Mouse (Mus musculus) T-helper 1 cell (primary cell): ENCODE measurements around the gene Ebi3.

ENCODE experiments used
- in situ Hi-C: fragments of 300-600 bp; cut with MboI, MseI; formaldehyde crosslinking; loops from one replicate; pipeline ENCODE4 v1.15.1; 2025; ENCODE audit warnings: high pct_unique_total_duplicates

Ebi3 gene

DNA sequence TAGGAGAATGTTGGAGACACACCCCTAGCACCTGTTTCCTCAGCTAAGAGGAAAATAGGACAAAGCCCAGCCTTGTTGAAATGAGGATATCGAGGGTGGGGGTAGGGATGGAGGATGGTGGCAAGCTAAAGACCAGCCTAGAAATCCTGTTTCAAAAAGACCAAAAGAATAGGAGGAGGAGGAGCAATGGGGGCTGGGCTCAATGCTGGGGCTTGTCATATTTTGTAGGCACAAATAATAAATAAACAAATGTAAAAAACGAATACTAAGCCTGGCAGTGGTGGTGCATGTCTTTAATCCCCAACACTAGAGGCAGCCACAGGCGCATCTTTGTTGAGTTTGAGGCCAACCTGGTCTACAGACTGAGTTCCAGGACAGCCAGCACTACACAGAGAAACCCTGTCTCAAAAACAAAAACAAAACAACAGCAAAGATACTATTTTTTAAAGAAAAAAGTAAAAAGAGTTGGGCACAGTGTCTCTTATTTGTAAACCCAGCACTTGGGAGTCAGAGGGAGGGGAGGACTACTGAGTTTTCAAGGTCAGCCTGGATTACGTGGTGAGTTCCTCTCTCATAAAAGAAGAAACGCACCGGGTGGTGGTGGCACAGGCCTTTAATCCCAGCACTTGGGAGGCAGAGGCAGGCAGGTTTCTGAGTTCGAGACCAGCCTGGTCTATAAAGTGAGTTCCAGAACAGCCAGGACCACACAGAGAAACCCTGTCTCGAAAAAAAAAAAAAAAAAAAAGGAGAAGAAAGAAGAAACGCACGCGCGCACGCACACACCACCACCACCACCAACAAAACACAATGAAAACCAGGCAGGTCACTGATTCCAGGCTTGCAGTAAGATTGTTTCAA lies 5.5 kb downstream of the Ebi3 start:
- in situ Hi-C loops, result no loop called here

DNA sequence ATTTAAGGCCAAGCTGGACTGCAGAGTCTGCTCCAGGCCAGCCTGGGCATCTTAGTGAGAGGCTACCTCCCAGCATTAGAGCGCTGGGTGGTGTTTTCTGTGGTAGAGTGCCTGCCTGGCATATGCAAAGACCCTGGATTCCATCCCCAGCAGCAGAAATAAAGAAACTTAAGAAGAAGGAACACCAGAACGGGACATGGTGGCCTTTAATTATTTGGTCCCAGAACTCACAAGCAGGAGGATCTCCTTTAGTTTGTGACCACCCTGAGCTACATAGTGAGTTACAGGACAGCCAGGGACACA lies 6.1 kb downstream of the Ebi3 start:
- in situ Hi-C loops, result no loop called here

DNA sequence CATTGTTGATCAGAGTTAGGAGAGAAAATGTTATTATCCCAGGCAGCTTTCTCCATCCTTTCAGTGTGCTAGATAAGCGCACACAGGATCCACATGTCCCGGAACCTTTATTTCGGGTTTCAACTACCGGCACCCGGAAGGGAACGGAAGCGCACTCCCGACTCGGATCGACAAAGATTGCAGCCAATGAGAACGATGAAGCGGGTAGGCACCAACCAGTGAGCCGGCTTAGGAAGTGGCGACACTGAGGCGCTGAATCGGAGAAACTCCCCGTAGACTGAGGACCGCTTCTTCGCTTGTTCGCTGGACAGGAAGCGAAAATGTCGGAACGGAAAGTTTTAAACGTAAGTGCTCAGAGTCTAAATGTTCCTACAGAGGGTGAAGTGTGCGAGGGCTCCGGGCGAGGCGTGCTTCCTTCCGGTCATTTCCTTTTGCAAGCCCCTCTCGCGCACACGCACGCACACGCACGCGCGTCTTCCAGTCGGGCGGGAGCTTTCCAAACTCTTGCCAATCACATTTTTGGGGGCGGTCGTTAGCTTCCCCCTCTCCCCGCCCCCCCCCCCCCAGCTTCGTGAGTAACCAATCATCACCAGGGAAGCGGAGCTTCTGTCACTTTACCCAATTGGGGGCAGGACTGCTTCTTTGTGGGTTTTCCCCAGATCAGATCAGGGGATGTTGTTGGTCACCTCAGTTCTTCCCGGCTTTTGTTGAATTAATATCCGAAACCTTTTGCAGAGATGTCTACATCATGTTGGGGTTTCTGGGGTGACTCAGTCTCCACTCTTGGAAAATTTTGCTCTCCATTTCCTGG lies 6.7 kb downstream of the Ebi3 start, which contains the start of gene Yju2:
TSS of gene Yju2 (plus strand) at position 182 of the 811 bp plus-strand sequence.
- in situ Hi-C loops, result no loop called here

DNA sequence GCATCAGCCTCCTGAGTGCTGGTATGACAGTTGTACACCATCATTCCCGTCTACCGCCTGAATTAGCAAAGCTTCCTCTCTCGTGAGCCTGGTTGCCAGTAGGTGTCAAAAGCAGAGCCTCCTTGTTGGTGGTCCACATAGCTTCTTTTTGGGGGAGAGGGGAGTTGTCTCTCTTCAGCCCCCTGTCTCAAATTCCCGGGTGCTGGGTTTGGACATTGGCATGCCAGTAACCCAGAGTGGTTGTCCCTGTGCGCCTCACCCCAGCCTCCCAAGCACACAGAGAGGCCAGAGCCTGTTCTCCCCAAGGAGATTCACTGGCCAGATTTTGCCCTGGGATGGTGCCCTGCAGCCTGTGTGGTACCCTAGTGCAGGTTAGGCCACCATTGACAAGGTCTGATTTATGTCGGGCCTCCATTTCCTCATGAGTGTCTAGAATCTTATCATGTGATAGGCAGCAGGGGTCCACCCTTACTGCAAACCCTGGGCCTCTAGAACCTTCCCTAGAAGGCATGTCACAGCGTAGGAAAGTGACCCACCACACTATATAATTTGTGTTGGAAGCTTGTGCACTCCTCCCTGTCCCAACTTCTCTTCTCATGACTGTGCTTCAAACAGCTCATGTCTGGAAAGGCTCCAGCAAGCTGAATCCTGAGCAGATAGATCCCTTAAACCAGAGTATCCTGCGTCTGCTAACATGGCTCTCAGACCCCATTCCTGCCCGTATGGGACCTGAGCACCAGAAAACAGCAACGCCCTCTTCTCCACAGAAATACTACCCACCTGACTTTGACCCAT lies 7.7 kb downstream of the Ebi3 start:
- in situ Hi-C loops, result loop anchor here (10.0 kb wide), 1 partner anchor 55 kb away; no protein-coding TSS in a partner anchor

DNA sequence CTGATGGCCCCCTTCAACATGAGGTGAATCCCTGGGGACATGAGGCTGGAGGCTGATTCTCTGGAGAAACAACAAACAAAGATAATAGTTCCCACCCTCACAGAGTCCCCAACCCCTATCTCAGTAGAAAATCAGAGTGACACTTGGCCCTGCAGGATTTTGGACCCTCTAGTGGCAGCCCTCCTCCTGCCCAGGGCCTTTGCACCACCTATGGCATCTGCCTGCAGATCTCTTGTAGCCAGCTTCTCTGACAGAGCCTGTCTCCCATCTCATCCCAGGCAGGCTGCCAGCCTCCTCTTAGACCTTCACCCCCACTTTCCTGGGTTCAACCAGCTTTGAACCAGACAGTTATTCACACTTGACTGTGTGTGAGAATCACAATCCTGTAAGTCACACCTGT lies 8.4 kb downstream of the Ebi3 start:
- in situ Hi-C loops, result loop anchor here (10.0 kb wide), 1 partner anchor 54 kb away; no protein-coding TSS in a partner anchor

DNA sequence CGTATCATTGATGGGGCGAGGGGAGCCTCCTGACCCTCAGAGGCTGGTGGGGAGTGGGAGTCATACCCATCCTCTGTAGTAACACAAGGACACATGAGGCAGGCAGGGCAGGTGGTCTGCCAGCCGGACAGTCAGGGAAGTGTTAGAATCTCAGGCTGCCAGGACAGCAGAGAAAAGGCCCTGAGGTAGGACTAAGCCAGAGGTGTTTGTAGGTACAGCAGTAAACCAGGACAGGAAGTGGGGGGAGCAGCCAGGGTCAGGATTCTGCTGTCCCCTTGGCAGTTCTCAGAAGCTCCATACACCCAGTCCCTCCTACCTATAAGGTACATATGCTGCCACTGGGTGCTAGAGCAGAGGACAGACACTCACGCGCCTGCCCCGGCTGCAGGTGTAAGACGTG lies 9.2 kb downstream of the Ebi3 start:
- in situ Hi-C loops, result loop anchor here (10.0 kb wide), 1 partner anchor 53 kb away; no protein-coding TSS in a partner anchor

DNA sequence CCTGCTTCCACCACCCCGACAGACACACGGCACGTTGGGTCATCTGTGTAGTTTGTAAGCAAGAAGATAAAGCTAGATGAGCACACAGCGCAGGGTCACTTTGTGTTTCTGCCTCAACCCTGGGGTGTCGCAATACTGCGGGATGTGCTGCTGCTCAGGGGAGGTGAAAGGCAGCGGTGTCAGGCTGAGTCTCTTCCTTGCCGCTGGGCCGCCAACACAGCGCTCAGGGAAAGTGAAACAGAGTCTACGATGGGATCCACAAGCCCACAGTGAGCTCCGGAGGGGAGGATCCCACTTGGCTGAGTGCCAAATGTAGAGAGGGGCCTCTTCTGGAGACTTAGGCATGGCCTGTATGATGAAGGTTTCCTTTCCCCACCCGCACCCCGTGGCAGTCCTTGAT lies 10.7 kb downstream of the Ebi3 start:
- in situ Hi-C loops, result loop anchor here (10.0 kb wide), 1 partner anchor 52 kb away; no protein-coding TSS in a partner anchor

DNA sequence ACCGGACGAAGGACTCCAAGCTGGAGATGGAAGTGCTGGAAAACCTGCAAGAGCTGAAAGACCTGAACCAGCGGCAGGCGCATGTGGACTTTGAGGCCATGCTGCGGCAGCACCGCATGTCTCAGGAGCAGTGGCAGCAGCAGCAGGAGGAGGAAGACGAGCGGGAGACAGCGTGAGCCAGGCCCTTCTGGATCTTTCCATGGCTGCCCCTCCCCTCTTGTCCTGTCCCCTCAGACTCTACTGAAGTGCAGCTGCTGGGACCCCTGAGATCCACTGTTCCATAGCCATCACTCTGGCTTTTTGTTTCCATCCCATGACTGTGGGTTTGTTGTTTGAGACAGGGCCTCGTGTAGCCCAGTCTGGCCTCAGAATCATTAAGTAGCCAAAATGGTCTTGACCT lies 12.1 kb downstream of the Ebi3 start:
- in situ Hi-C loops, result loop anchor here (10.0 kb wide), 1 partner anchor 50 kb away; no protein-coding TSS in a partner anchor

DNA sequence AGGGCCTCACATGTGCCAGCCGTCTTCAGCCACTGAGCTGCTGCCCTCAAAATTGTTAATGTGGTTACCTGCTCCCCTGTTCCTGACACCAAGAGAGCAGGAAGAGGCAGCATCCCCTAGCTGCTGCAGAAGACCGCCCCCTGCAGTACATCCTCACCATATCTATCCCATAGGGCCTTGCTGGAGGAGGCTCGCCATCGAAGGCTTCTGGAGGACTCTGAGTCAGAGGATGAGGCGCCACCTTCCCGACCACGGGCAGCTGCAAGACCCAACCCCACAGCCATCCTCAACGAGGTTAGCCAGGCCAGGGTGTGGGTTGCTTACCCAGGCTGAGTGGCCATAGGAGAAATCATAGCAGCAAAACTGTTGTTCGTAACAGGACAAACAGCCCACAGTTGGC lies 12.6 kb downstream of the Ebi3 start:
- in situ Hi-C loops, result loop anchor here (10.0 kb wide), 1 partner anchor 50 kb away; no protein-coding TSS in a partner anchor

DNA sequence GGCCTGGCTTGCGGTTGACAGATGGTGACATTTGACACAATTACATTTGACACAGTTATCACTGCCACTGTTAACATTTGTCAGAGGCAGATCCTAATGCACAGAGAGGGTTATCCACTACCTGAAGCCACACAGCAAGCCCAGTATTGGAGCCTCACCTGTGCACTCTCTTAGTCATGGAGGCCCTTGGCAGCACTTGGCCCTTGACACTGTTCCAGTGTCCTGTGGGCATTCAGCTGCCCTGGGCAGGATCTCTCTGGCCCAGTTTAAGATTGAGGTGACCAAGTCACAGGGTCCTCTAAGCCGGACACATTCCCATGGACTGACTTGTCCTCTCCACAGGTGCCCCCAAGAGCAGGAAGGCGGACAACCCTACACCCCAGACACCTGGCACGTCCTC lies 14.7 kb downstream of the Ebi3 start:
- in situ Hi-C loops, result loop anchor here (10.0 kb wide), 1 partner anchor 48 kb away; no protein-coding TSS in a partner anchor

DNA sequence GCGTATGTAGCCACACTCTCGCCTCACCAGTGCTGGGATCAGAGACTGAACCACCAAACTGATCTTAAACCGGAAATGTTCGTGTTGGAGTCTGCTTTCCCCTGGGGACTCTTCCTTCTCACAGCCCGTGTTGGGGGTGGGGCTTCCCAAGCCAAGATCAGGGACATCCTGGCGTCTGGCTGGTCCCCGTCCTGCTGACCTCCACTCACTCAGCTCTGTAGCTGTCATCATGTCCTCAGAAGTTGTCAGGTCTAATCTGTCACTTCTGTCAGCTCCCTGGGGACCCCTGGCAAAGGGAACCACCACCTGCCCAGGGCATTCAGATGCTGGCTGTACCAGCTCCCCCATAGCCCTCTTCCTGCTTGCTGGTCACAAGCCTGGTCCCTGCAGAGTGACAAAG lies 15.8 kb downstream of the Ebi3 start:
- in situ Hi-C loops, result loop anchor here (10.0 kb wide), 1 partner anchor 47 kb away; no protein-coding TSS in a partner anchor

DNA sequence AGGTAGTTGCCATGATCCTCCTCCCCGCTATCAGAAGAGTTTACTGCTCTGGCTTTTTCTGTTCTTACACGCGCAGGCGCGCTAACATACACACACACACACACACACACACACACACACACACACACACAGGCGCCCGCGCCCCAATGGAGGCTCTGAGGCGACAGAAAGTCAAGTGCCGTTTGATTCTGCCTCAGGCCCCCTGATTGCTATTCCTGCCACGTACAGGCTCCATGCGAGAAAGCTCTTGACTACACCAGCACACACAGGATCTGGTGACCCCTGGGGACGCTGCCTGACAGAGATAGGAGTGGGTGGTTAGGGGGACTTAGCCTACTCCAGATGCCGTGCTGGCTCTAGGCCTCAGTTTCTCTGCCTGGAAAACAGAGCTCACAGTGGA lies 17.1 kb downstream of the Ebi3 start:
- in situ Hi-C loops, result loop anchor here (10.0 kb wide), 1 partner anchor 45 kb away; no protein-coding TSS in a partner anchor

DNA sequence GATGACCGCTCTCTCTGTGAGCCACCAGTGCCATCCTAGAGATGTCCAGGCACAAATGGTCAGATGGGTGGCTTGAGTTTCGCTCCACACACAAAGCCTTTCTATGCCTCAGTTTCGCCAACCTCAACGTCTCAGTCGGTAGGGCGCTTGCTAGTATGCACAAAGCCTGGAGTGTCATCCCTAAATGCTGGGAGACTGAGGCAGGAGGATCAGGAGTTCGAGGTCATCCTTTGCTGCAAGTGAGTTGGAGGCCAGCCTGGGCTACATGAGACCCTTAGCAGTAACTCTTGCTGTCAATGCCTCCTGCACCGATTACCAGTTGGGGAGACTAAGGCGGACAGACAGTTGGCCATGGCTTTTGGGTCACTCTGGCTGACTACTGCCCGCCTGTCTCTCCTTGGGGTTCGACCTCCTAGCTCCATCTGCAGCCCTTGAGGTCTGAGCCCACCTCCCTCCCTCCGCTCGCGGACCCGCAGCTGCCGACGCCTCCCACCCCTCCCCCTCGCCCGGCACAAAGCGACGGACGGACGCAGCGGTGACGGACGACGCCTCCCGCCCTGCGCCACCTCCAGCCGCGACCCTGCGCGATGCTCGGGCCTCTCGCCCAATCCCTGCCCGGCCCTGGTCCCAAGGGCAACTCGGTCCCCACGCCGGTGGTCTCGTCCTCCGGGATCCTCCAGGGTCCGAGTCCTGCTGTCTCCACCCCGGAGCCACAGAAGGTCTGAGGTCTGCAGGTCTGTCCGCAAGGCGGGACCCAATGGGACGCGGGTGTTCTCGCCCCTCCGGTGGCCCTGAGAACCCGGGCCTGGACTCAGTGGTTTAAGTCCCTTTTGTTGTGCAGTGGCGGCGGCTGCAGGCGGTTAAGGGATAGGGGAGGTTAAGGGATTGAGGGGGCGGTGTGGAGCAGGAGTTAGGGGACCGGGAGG lies 17.8 kb downstream of the Ebi3 start, which contains the start of gene Shd:
TSS of gene Shd (plus strand) at position 502 of the 926 bp plus-strand sequence.
- in situ Hi-C loops, result loop anchor here (10.0 kb wide), 1 partner anchor 45 kb away; no protein-coding TSS in a partner anchor

DNA sequence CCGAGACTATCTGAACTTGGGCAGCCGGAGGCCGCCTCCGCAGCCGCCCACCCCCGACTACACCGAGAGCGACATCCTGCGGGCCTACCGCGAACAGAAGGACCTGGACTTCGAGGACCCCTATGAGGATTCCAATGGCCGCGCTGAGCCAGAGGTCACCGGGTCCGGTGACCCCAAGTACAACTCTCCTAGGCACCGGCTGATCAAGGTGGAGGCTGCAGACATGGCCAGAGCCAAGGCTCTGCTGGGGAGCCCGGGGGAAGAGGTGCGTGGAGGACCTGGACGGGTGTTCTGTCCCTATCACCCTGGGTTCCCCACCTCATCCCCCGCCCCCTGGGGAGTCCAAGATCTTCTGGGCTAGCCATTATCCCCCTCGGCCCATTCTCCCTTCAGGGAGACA lies 19.0 kb downstream of the Ebi3 start:
- in situ Hi-C loops, result no loop called here

DNA sequence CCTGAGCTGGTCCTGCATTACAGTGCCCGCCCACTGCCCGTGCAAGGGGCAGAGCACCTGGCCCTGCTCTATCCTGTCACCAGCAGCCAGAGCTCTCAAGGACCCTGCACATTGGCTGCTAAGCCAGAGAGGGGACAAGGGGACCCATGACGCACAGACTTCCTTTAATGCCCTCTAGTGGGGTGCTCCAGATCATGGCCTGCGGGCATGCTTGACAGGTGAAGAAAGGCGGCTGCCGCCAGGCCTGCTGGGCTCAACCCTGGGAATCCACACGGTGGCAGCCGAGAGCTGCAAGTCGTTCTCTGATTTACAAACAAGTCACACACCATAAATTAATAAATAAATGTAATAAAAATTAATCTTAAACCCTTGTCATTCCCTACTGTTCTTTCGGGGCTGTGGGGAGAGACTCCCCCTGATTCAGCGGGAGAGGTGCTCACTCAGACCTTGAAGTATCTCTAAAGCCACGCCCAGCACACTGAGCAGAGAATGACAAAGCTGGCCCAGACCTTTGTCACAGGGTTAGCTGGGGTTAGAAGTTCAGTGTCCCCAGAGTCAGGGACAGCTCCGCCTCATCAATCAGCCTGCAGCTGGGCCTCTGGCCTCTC lies 23.9 kb downstream of the Ebi3 start:
- in situ Hi-C loops, result no loop called here

DNA sequence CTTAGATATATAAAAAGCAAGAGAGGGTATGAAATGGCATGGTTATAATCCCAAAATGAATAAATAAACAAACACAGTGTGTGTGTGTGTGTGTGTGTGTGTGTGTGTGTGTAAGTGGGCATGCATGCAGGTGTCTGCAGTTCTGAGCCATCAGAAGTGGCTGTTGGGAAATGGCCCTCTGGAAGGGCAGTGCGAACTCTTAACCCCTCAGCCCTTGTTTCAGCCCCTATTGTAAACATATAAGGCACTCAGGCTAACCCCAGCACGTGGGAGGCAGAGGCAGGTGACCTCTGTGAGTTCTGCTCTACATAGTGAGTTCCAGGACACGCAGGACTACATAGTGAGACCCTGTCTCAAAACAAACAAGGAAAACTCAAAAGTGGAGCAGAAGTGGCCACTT lies 24.9 kb downstream of the Ebi3 start:
- in situ Hi-C loops, result no loop called here

DNA sequence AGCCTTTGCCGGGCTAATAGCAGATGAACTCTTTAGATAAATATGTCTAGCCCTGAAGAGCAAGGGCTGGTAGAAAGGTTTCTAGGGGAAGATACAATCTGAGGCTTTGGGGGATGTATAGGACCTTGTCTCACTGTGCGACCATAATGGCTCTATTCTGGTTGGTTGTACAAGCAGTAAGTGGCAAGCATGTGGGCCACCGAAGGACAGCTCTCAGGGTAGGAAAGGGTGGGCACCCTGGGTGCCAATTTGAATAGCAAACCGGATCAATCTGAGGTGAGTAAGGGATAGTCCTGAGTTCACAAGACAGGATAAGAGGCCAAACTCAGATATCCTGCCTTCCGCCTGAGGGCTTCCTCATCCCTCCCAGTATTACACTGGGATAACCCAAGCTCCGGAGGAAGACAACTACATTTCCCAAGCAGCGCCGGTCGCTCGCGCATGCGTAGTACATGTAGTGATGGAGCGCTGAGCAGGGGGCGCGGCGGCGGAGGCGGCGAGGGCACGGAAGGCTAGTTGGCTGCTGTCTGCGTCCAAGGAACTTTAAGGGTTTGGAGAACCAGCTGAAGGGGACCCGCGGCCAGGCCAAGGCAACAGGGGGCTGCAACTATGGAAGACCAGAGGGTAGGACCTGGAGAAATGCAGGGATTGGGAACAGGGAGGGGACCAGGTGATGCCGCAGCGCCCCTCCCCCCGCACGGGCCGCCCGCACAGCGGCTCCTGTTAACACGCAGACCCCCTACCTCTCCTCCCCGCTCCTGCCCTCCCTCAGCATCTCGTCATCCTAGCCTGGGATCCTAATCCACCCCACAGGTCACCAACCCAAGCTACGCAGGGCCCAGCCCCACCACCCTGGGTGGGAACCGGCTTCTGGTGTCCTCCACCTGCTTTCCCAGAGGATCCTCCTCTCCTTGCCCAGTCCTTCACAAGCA lies 33.9 kb downstream of the Ebi3 start, which contains the start of gene Fsd1:
TSS of gene Fsd1 (plus strand) at position 480 of the 932 bp plus-strand sequence.
- in situ Hi-C loops, result no loop called here

DNA sequence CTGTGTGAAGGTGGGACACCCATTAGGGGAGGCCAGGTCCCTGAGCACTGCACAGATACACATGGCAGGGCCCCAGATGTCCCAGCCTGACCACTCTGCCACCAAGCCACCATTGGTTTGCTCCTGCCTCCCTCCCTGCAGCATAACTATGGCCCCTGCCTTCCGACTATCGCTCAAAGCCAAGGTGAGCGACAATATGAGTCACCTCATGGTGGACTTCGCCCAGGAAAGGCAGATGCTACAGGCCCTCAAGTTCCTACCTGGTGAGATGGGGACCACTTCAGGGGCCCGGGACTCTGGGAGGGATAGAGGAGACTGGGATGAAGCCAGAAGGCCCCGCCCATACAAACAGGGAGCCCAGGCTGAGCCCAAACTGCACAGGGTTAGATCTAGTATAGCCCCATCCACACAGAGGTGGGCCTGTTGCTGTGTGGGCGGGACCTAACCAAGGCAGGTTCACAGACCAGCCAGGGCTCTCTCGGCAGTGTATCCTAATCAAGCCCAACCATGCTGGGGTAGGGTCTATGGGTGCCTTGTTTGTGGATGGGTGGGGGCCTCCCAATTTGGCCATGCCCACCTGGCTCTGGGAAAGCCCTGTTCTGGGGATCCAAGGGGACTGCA lies 37.9 kb downstream of the Ebi3 start:
- in situ Hi-C loops, result loop anchor here (10.0 kb wide), 1 partner anchor 1136 kb away; no protein-coding TSS in a partner anchor
